Mouse (Mus musculus) kidney, adult 11 months (tissue): ENCODE measurements at regions not wholly inside any gene's neighbourhood (a gene's known extent, or its start where the extent isn't known, plus 50 kb on each side); places are given as distances from the start of the nearest gene placed in this dataset.

ENCODE experiments used
- DNase-seq: peaks from one replicate; pipeline ENCODE4 v3.0.0; 2022

DNA sequence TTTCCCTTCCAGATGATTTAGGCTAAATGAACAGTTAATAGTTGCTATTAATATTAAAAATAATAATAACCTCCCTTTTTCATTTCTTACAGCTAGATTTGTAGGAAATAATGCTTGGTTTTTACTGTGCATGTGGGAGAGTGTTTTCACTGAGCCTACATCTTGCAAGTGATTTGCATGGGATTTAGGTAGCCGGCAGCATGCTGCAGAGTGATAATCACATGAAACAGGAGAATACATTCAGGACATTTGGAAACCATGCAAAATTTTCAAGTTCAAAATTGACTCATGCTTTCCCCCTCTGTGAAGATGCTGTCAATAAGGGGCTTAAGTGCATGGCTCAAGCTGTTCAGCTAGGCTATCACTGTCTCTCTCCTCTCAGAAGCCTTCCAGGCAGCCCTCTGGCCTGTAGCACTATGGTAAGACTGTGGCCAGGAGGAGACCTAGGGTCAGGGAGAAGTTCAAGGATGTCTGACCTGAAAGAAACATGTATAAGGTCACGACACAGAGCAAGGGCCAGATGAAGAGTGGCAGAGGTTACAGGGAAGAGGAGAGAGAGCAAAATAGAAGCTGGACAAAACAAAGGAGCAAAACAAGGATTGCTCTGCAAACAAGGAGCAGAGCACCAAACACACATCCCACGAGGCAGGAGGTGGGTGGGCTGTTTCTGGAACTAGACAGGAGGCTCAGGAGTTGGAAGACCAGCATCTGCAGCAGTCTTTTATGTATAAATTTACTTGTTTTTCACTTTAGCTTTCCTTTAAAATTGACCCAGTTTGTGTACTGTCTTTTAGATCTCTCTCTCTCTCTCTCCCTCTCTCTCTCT lies 177.5 kb downstream of the Tmem161b start:
- no peak for DNase-seq

DNA sequence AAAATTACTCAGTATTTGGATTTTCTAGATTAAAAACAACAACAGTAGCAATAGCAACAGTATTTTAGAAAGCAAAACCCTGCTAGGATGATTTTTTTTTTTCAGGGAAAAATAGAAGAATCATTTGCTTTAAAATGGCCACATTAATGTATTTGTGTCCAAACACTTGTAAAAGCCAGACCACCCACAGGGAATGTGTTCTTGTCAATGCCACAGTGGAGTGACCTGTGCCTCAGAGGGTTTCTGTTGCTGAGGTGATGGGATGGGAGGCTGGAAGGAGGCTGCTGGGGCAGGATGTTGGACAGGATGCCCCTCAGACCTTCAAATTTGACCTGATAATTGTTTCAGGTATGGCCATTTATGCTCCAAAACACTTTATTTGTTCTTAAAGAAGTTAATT lies 178.9 kb downstream of the Tmem161b start:
- no peak for DNase-seq

DNA sequence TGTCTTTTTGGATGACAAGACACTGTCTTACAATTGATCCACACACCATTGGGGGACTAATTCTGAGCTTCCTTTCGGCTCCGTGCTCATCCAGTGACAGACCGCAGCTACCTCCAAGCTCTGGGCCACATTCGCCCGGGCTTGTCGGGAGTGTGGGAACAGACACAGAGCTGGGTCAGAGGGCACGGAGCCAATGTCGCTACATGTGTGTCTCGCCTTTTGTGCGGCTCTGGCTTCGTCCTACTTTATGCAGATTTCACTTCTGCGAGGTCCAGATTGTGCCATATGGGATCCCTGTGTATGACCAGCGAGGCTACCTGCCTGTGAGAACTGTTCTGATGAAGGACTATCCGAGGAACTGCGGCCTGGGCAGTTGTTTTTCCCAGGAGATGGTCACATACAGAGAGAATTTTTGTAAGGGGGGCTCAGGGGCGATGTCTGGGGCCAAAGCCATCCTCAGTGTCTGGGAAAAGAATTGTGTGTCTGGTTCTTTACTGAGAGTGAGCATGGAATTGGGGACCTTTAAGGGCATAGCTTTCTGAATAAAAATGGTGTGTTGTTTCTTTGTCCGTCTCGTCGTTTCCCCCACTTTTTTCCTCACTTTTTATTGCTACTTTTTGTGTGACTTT lies 182.6 kb downstream of the Tmem161b start:
- no peak for DNase-seq

DNA sequence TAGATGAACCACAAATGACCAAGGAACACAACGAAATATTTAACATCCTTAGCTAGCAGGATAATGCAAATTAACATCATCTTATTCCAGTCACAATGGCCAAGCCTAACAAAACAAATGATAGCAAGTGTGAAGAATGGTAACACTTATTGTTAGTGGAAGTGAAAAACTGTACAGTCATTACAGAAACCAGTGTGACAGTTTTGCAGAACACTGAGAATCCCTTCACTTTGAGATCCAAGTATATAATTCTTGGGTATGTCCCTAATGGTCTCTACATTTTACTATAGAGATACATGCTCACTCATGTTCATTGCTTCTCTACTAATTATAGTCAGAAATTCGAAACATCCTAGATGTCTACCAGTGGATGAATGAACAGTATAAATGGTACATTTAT lies 212.3 kb downstream of the Tmem161b start:
- no peak for DNase-seq

GRCm38 (mm10) chr13:84437586-84438443 lies 215.7 kb downstream of the Tmem161b start:
- no peak for DNase-seq

- DNase-seq, result no peak
Observed at GRCm38 (mm10) chr13:84438444-84438766, 216.3 kb downstream of the Tmem161b start.

DNA sequence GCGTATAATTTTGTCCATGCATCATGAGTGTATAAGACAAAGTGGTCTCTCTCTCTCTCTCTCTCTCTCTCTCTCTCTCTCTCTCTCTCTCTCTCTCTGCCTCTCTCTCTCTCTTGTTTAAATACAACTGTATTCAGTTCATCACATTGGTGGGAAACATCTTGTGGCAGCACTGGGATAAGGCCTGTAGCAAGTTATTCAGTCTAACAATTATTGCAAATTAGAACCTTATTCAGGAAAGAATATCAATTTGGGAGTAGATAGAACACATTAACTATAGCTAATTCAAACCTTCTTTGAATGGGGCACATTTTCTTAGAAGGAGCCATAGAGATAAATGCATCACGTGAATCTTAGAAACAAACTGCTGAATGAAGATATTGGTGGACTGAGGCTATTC lies 226.4 kb downstream of the Tmem161b start:
- no peak for DNase-seq

DNA sequence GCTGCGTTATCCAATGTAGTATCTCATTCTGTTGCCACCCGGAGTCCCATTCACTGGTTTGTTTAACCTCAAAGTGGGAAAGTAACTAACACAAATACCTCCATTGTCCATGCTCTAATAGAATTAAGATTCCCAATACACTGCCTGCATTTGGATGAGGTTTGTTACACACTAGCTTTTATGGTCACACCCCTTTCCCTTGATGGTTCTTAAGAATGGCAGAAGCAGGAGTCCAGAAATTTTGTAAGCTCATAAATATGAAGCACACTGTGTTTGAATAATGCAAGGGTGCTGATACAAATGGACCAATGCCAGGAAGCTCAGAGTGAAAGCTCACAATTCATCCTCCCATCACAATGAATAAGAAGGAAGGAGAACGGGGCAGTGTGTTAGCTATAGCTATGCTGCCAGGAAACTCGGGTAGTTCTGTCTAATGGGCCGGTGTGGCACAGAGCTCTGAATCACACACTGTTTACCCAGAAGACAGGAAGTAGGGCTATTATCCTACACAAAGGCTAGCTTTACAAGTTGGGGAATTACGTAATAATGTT lies 227.0 kb downstream of the Tmem161b start:
- no peak for DNase-seq
